Mouse (Mus musculus): ENCODE measurements around the gene Tle3.

Gene Tle3

DNA sequence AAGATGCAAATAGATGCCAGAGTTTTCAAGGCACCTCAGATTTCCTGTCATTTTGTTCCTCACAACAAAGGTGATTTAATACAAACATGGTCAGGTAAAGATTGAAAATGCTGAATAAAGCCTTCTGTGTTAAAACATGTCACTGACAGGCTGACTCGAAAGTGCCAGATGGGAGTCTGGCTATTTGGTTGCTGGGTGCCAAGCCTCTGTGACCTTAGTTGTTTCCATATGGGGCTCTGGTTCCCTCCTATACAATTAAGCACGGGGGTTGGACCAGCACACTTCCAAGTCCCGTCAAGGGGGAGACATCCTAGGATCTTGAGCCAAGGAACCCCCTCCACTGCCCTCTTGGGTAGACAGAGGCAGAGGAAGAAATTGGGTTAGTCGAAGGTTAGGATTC lies 13.2 kb upstream of the Tle3 start:
- no peak for DNase-seq (ENCODE audit: low read depth in 2 of 2, low spot score in 2 of 2)

GRCm38 (mm10) chr9:61359741-61360140 lies 12.4 kb upstream of the Tle3 start:
- DNase-seq (ENCODE audit: low read depth in 2 of 2, low spot score in 2 of 2), result no peak

- DNase-seq (ENCODE audit: low read depth in 2 of 2, low spot score in 2 of 2), result no peak
Observed at GRCm38 (mm10) chr9:61360163-61360562, 12.0 kb upstream of the Tle3 start.

DNA sequence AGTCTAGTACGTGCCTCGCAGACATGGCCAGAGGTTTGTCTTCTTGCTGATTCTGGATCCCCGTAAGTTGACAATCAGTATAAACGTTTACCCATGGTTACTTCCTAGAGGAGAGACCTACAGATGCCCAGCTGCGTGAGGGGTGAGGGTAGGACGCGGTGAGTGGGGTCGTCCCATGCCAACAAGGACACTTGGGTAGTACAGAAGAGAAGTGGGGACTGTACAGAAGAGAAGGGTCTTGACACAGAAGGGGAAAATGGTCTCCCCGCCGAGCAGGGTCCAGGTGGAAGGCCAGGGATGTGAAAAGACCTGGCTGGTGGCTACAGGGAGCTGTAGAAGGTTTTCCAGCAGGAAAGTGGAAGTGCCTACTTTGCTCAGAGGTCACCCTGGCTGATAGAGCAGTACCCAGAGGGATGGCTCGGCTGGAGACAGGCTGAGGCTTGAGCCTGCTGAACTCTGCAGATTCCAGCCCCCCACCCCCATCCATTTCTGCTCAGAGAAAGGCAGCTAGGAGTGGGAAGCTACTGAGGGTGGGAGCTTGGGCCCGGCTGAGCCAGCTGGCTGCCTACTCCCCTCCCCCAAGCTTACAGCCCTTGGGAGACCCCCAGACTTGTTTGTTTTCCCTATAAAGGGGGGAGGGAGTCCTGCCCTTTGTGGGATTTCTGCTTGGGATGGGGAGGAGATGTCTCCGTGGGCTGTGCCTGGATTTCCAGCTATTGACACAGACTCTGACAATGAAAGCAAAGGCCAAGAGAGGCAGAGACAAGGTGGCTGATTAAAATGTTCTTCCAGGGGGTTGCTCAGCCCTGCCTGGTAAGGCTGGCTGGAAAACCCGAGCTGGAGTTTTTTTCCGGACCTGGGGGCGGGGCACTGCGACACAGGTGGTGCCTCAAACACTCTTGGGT lies 11.2 kb upstream of the Tle3 start:
- DNase-seq (ENCODE audit: low read depth in 2 of 2, low spot score in 2 of 2), result no peak

- no peak for DNase-seq (ENCODE audit: low read depth in 2 of 2, low spot score in 2 of 2)
Observed at GRCm38 (mm10) chr9:61363194-61363593, 9.0 kb upstream of the Tle3 start.

DNA sequence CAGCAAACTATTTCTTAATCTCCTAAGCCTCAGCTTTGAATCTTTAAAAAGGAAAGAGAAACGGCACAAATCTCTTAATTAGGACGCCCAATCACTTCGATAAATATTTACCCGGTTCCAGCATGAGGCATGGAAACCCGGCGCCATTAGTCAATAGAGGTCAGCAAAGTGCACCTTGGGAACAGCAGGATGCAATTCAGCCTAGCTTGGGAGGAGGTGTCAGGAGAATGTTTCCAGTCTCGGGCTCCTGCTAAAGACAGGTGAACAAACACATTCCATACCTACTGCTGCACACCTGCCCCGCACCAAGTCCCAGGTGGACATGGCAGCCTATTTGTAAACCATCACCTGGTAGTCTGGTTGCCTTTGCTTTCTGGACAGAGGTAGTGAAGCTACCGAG lies 6.1 kb upstream of the Tle3 start:
- no peak for DNase-seq (ENCODE audit: low read depth in 2 of 2, low spot score in 2 of 2)

DNA sequence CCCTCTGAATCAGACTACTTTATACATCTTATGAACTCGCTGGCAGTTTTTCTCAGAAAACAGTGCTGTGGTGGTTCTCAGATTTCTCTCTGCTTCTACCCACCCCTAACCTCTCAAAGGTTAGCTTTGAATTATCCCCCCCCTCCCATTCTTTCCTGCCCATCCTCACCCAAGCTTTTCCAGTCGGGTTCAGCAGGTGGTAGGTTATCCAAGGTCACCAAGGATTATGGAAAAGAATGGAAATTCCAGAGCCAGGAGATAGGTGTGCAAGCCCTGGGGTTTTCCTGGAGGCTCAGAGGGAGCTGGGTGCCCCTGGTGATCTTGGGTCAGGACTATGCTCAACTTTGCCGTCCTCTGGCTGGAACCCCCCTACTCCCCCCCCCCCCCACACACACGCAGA lies 5.0 kb upstream of the Tle3 start:
- no peak for DNase-seq (ENCODE audit: low read depth in 2 of 2, low spot score in 2 of 2)

- DNase-seq (ENCODE audit: low read depth in 2 of 2, low spot score in 2 of 2), result no peak
Observed at GRCm38 (mm10) chr9:61367857-61368566, 4.2 kb upstream of the Tle3 start.

- no peak for DNase-seq (ENCODE audit: low read depth in 2 of 2, low spot score in 2 of 2)
Observed at GRCm38 (mm10) chr9:61368567-61369240, 3.5 kb upstream of the Tle3 start.

GRCm38 (mm10) chr9:61369316-61370273 lies 2.6 kb upstream of the Tle3 start:
- DNase-seq (ENCODE audit: low read depth in 2 of 2, low spot score in 2 of 2), result peak; percentile 61 to 66

DNA sequence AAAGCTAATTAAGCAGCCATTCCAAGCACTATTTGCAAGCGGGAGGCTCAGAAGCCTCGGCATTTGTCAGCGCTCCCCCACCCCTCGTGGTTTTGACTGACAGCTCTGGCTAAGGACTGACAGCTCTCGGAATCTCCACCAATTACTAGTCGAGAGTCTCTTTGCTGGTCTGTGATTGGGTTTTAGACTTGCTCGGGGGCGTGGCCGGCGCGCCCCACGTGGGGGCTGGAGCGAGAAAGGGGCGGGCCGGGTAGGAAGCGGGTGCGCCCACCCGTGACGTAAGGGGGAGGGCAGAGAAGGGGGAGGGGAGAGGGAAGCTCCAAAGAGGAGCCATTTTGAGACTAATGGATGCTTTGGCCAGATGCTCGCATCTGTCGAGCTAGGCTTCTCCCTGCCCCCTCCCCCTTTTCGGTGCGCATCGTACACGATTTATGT lies 1.7 kb upstream of the Tle3 start:
- DNase-seq (ENCODE audit: low read depth in 2 of 2, low spot score in 2 of 2), result peak; percentile 97 to 98

- DNase-seq (ENCODE audit: low read depth in 2 of 2, low spot score in 2 of 2), result peak; percentile 40 to 46
Observed at GRCm38 (mm10) chr9:61370889-61371754, 1.0 kb upstream of the Tle3 start.

DNA sequence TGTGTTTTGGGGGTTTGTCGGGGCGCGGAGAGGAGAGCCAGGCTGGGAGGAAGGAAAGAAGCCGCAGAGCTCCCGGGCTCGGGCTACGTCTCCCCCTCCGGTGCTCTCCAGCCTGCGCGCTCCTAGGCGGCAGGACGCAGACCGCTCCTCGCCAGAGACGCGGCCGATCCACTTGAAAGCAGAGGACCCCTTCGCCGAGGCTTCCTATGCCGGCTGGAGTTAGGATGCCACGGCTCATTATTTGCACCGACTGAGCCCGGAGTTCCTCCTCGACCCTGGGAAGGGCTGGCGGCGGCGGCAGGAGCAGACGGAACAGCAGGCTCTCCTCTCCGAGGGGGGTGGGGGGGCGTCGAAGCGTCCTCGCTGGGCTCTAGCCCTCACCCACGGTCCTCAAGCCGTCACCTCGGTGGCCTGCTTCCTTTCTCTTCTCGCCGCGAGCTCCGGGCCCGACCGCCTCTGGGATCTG lies 377 bp downstream of the Tle3 start:
- DNase-seq (ENCODE audit: low read depth in 2 of 2, low spot score in 2 of 2), result no peak

- DNase-seq (ENCODE audit: low read depth in 2 of 2, low spot score in 2 of 2), result peak; percentile 25 to 33
Observed at GRCm38 (mm10) chr9:61372976-61373633, 939 bp downstream of the Tle3 start.

GRCm38 (mm10) chr9:61373634-61373941 lies 1.4 kb downstream of the Tle3 start:
- peak; percentile 39 to 40 for DNase-seq (ENCODE audit: low read depth in 2 of 2, low spot score in 2 of 2)

DNA sequence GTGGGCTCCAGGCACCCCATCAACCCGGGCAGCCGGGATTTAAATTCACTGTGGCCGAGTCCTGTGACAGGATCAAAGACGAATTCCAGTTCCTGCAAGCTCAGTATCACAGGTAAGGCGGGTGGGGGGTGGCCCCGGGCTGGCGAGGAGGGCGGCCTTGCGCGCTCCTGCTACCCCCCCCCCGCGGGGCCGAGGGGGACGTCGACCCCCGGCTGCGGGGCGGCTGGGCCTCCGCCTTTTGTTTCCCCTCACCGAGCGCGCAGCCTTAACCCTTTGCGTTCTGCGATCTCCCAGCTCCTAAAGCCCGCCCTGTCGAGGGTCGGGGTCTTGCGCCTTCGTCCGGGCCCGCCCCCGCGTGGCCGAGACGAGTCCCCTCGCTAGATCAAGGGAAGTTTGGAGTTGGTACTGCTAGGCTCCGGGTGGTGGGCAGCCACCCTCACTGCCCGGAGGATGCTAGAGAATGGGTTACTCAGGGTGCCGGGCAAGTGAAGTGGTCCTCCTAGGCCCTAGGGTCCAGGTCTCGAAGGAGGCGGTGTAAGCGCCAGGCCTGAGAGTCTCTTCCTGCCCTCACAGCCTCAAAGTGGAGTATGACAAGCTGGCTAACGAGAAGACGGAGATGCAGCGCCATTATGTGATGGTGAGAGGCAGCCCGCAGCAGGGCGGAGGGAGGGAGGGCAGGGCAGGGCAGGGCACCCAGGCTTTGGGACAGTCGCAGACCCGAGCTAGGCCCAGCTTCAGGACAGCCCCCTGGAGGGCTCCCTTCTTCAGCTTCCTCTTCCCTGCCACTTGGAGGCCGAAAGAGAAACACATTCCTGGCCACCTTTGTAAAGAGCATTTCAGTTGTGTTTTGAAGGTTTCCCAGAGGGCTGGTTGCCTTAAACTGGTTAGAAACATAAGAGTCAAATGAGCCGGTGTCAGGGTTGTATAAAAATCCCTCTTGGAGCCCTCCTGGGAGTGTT lies 2.1 kb downstream of the Tle3 start:
- peak in 1 of 2 experiments; percentile 25 for DNase-seq (ENCODE audit: low read depth in 2 of 2, low spot score in 2 of 2)

DNA sequence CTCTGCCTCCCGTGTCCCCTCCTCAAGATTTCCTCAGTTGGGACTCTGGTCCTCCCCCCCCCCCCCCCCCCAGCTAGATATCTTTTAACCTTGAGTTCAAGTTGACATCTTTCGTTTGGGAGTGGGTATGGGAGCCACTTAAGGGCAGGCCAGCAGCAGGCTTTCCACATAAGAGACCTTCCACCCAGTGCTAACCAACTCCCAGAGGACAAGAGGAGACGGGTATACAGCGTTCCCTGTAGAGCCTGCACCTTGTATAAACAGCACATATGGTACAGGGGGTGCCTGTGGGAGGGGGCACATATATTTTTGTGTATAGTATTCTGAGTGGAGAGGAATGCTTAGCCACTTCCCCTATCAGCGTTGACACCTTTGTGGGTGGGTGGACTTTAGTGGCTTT lies 2.8 kb downstream of the Tle3 start:
- no peak for DNase-seq (ENCODE audit: low read depth in 2 of 2, low spot score in 2 of 2)

All from CD8-positive naive resting alpha-beta T cell, adult 2 months (primary cell).